Mouse (Mus musculus): ENCODE measurements around the gene Wnt10b.
"Not testable (repeated sequence)": the region's sequence is repeated elsewhere in the genome, so short reads cannot be mapped to it uniquely, and the experiment has no call there.

Gene Wnt10b

DNA sequence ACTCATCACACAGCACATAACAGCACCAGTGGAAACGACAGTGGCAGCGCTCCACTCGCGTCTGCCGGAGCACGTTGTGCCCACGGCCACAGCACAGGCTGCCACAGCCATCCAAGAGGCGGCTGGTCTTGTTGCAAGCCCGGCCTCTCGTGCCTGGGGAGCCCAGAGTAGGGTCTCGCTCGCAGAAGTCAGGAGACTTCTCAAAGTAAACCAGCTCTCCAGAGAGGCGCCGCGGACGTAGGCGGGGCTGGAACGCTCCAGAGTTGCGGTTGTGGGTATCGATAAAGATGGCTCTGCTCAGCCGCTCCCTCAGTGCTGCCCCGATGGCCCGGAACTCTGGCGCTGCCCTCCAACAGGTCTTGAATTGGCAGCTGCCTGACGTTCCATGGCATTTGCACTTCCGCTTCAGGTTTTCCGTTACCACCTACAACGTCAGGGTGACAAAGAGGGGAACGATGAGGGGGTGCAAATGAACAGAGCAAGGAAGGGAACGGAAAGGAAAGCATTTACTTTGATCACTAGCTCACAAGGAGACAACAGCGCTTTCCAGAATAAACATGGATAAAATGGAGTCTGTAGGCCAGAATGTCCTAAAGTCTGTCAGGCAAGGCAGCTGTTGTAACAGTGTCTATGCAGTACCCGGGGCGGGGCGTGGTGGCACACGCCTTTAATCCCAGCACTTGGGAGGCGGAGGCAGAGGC lies 5.3 kb downstream of the Wnt10b start:
- DNase-seq (ENCODE audit: low spot score in 2 of 2) = no peak

DNA sequence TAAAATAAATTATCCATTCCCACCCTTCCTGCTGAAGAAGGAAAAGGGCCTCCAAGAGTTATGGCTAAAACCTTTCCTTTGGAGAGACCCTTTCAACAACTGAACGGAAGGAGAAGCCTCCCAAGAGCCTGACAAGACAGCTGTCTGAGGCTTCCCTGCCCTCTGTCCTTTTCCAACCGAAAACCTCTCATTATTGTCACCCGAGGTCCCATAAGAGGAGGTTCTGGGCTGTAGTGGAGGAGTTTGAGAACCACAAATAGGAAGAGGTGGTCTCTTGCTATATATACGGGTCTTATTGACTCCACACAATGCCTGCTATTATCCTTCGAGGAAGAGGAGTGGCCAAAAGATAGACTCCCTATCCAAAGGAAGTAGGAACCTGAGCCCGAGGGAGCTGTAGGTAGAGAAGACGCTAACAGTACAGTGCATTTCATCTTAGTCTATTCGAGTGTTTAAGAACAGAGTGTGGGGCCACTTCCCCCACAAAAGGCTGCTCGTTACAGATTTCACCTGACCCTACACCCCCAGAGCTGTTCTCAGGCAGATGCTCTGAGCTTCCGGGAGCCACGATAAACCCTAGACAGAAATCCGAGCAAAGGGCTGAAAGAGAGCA lies 6.0 kb downstream of the Wnt10b start:
- DNase-seq (ENCODE audit: low spot score in 2 of 2) = no peak

DNA sequence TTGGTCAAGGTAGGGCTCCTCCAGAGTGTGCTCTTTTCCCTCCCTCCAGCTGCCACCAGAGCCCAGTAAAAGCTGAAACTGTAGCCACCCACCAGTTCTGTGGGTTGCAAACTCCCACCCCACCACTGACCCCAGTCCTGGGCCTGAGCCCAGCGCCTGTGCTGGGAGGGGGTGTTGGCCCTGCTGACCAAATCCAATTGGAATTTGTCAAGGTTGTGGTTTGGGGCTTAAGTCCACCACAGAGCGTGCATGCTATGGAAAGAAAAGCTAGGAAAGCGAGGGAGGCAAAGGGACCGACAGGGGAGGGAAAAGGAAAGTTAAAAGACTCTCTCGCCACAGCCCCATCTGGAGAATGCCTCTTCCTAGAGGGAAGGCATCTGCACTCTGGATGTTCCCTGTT lies 9.7 kb downstream of the Wnt10b start:
- no peak for DNase-seq (ENCODE audit: low spot score in 2 of 2)

DNA sequence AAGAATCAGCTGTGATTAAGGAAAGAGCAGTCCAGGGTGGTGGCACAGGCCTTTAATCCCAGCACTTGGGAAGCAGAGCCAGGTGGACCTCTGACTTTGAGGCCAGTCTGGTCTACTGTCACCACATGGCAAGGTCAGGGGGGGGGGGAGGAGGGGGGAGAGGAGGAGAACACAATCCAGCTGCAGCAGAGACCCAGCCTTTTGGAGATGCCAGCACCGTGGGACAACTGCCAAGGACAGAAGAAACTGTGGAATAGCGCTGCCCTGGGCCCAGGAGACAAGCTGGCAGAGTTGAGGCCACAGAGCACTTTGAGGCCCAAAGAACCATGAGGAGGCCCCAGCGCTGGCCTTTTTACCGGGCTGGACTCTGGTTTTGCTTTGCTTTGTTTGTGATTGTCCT lies 12.0 kb downstream of the Wnt10b start:
- DNase-seq (ENCODE audit: low spot score in 2 of 2) = no peak

DNA sequence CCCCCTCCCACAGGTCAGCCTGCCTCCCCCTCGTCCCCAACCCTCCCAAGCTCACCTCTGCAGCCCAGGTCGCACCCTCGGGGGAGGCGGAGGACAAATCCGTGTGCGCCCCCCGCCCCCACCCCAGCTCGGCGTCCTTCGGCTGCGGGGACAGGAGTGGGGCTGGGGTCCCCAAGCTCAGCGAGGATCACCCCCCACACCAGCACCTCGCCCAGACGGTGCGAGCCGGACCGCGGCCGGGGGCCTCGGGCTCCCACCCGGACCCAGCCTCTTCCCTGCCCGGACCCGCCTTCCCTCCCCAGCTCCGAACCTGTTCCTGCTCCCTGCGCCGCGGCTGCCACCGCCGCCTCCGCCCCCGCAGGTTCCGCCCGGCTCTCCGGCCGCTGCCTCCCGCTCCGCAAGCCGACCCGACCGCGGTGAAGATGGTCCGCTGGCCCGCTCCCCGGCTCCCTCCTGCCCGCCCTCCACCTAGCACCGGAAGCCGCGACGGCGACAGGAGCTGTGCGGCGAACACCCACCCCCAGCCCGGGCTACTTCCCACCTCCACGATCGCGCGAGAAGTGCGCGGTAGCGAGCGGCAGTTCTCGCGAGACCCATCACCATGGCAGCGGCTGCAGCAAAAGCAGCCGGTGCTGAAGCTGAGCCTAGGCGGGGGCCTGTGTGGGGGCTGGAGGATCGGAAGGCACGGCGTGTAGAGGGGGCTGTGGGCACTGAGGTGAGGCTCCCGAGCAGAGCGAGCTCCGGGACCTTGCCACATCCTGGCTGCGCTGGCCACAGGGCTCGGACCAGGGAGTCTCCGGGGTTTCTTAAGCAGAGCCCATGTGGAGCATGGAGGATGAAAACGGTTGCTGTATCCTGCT lies 15.1 kb downstream of the Wnt10b start, which contains the start of gene Arf3:
Gene Arf3, minus strand, starts transcription at position 545 of the 860 bp plus-strand sequence.
- DNase-seq (ENCODE audit: low spot score in 2 of 2) = peak; percentile 93 to 98

DNA sequence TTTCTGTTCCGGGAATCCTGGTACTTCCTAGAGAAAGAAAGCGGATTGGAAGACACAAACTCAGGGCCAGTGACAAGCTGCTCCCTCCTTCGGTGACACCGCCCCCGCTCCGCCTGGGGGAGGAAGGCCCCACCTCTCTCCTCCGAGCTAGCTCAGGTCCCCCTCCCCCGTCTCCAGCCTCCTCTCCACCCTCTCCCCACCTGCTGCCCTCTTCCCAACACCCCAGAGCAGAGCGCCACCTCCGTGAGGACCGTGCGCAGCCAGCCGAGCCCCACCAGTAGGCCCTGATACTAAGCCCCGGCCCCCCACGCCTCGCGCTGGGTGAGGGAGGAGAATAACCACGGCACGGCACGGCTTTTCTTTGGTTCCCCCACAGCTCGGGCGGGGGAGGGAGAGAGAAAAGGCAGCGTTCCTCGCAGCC lies 15.7 kb downstream of the Wnt10b start:
- peak; percentile 81 to 83 for DNase-seq (ENCODE audit: low spot score in 2 of 2)

DNA sequence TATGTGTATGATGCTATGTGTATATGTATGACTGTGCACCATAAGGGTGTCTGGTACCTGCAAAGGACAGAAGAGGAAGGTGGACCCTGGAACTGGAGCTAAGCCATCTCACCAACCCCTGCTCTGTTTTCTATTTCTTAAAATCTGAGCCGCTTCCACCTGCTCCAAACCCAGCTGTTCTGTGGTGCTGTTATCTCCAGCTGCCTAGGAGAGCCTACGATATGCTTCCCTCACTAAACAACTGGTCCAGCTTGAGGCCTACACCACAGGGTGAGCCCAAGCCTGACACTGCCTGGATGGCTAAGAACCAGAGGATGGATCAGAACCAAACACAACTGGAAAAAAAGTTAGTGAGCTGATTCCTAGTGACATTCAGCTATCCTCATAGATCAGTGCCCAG lies 23.8 kb downstream of the Wnt10b start:
- DNase-seq (ENCODE audit: low spot score in 2 of 2) = no peak

DNA sequence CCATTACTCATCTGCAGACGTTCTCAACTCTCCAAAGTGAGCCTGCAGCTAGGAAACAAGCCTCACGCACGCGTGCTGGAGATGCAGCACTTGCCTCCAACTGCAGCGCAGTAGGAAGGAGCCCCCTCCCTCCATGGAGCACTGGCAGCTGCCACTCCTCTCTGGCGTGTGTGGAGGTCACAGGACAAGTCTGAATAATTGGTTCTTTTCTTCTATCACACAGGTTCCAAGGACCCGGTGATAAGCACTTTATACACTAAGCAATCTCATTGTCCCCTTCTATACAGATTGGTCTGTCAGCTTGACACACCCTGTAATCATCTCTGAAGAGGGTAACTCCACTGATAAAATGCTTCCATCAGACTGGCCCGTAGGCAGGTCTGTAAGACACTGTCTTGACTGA lies 24.9 kb downstream of the Wnt10b start:
- DNase-seq (ENCODE audit: low spot score in 2 of 2) = no peak

DNA sequence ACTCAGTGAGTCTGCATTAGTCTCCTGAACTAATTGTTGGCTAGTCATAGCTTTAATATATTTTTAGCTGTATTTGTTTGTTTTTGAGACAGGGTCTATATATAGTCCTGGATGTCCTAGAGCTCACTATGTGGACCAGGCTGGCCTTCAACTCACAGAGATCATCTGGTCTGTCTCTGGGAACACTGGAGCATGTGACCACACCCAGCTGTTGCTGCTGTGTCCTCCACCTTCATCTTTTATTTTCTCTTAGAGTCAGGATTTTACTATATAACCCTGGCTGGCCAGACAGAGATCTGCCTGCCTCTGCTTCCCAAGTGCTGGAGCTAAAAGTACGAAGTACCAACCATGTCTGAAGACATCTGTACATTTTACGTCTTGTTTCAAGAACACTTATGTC lies 28.9 kb downstream of the Wnt10b start:
- DNase-seq (ENCODE audit: low spot score in 2 of 2) = no peak

DNA sequence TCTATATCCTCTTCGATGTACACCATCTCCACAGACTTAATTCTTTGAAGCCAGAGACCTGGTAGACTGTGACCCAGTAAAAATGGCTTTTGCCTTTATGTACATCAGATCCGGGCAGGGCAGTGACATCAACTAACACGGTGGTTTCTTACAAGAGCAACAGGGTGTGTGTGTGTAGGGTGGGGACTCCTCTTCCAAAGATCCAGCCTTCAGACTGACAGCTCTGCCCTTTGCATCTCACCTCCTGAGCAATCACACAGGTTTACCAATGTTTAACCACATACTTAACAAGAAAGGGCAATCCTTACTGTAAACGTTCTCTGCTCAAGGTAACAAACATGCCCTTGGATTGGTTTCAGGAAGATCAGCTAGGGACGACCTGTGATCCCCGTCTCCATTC lies 30.7 kb downstream of the Wnt10b start:
- no peak for DNase-seq (ENCODE audit: low spot score in 2 of 2)

DNA sequence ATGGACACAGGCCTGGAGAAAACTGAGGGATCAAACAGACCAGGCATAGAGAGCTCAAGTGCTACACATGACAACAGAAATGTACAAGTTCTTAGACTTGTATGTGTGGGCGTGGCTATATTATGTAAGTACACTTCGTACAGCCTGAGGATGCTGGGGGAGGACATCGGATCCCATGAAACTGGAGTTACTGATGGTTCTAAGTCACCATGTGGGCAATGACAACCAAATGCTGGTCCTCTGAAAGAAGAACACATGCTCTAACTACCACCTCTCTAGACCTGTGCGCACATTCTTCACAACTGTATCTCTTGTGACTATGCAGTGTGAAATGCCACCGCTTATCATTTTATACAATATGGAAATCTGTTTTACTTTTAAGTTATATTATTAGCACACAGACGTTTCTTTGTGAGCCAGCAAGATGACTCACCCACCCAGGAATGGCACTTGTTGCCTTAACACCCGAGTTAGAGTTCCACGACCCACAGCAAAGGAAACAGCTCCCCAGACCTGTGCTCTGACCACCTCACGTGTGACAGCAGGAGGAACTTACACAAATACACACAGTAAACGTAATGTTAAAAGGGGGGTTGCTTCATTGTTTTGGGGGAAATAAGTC lies 31.5 kb downstream of the Wnt10b start:
- no peak for DNase-seq (ENCODE audit: low spot score in 2 of 2)

DNA sequence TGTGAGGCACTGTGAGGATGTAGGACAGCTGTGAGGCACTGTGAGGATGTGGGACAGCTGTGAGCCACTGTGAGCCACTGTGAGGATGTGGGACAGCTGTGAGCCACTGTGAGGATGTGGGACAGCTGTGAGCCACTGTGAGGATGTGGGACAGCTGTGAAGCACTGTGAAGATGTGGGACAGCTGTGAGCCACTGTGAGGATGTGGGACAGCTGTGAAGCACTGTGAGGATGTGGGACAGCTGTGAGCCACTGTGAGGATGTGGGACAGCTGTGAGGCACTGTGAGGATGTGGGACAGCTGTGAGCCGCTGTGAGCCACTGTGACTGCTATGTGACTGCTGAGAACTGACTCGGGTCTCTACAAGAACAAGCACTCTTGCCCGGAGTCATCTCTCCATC lies 34.1 kb downstream of the Wnt10b start:
- DNase-seq (ENCODE audit: low spot score in 2 of 2) = not testable (repeated sequence)

DNA sequence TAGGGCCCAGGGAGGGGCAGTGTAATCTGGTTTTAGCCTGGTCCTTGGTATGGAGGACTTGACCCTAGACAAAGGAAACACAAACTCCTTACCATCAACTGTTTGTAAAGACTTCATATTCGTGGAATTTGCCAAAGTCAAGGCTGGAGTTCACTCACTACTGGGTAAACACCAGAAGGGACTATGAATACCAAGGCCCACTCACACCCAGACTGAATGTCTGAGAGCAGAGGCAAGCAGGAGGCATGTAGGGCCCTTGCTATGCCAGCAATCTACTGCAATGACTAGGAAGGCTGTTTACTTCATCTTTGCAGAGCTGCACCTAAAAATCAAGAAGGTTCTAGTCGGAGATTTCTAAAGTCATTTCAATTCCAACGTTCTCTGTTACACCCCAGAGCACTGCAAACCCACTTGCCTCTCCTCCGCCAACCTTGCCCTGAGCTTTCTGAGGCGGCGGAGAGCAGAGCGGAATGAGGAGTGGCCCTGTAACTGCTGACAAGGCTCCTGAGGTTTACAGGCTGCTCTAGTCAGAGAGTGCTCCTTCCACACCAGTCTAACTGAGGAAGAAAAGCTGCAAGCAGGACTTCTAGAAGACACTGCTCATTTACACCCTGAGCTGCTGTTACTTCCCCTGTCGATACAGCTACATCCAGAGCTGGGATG lies 35.1 kb downstream of the Wnt10b start:
- DNase-seq (ENCODE audit: low spot score in 2 of 2) = no peak

DNA sequence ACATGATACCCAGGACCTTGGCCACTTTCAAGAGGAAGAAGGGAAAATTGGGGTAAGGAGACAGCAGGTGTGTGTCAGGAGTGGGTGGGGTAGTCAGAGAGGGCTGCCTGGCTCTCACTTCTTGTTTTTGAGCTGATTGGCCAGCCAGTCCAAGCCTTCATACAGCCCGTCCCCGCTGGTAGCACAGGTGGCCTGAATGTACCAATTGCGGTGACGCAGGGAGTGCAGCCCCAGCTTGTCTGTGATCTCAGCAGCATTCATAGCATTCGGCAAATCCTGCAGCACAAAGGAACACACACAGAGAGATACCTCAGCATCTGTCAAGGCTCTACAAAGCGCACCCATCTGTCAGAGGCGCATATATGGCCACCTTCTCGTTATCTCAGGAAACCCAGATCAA lies 37.7 kb downstream of the Wnt10b start:
- DNase-seq (ENCODE audit: low spot score in 2 of 2) = no peak

DNA sequence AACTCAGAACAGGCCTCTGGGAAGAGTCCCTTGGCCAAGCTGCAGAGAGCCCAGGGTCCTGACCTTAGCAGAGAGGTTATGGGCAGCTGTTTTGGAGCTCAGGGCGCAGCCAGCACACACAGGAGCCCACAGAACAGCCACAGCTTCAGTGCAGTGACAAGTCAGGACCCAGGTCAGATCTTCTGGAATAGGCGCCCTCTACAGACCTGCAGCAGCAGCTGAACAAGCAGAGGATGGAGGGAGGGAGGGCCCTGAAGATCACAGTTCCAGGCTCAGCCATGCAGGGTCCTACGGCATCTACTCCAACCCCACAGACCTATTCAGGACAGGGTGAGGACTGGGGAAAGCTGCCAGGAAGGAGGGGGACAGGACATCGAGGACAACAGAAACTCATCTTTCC lies 39.2 kb downstream of the Wnt10b start:
- DNase-seq (ENCODE audit: low spot score in 2 of 2) = no peak

DNA sequence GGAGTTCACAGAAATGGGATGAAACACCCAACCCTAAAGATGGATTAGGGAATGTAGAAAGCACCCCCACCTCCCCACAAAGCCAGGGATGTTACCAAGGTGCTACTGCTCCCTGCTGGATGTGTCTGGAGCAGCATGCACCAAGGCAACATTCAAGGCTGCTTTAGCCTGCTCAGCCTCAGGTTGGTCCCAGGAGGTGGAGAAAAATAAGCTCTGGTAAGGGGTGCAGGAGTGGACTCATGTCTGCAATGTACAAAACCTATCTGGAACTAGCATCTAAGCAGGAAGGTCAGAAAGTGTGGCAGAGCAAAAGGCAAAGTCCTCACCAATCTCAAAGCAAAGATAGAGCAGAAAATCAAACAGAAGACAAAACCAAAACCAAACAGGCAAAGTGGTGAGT lies 40.1 kb downstream of the Wnt10b start:
- peak in 1 of 2 experiments; percentile 42 for DNase-seq (ENCODE audit: low spot score in 2 of 2)

DNA sequence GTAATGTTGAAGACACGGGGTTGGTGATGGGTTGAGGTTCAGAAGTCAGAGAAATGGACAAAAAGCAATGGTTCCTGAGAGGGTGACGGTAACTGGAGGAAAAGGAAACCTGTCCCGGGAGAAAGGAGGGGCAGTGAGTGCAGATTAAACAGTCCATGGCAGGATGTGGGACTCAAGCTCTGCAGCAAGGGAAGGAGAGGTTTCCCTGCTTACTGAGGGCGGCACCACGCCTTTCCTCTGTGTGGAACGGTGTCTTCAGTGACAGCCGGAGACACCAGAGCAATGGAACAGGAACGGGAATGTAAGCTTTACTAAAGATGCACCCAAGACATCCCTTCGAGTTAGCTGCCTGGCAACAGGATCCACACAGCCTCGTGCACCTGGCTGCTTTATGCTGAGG lies 41.4 kb downstream of the Wnt10b start:
- DNase-seq (ENCODE audit: low spot score in 2 of 2) = no peak

DNA sequence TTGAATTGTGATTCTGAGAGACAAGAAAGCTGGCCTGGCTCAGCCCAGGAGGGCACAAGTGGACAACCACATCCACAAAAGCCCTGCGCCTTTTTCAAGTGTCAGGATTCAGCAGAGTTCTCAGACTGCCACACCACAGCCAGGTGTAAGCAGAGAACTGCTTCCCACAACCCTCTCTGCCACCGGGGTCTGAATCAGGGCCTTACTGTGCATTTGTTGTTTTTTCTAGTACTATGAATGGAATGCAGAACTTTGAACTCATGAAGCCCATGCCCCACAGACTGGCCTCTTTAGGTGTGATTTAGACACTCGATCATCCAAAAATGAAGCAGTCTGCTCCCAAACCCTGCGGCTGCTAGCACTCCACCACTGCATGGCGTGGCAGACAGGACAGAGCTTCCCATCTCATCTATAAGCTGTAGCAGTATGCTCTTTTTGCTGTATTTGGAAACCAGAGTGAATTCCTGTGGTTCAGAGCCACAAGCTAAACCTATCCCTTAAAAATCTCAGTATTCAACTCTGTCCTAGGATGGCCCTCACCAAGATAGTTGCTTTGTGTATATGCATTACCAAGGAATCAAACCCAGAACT lies 43.9 kb downstream of the Wnt10b start:
- DNase-seq (ENCODE audit: low spot score in 2 of 2) = no peak

DNA sequence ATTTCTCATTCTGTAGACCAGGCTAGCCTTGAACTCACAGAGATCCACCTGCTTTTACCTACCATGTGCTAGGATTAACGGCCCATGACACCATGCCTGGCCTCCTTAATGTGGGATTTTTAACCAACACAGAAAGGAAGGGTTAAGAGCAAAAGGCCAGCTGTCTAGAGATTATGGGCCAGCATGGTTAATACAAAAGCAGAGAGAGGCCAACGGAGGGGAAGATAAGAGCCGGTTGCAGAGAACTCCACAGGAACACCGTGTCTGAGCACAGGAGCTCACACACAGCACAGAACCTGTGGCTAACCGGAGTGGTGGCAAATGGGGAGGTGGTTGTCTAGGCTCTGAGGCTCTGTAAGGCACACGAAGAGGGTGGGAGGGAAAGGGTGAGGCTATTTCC lies 44.6 kb downstream of the Wnt10b start:
- DNase-seq (ENCODE audit: low spot score in 2 of 2) = no peak

DNA sequence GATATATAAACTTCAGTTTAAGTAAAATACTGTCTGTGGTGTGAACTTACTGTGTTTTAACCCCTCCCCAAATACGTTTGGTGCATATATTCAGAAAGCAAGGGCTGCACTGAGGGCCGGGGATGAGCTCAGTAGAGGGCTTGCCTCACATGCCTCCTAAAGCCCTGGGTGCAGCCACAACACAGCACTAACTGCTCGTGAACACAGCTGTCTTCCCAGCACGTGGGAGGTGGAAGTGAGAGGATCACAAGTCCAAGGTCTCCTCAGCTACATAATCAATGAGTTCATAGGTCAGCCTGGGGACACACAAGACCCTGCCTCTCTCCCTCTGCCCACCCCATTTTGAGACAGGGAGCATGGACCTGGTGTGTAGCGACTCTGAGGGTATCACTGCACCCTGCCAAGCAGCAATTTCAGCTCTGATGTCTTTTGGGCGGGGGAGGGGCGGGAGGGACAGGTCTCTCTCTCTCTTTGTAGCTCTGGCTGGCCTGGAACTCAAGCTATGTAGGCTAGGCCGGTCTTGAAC lies 45.9 kb downstream of the Wnt10b start:
- no peak for DNase-seq (ENCODE audit: low spot score in 2 of 2)

DNA sequence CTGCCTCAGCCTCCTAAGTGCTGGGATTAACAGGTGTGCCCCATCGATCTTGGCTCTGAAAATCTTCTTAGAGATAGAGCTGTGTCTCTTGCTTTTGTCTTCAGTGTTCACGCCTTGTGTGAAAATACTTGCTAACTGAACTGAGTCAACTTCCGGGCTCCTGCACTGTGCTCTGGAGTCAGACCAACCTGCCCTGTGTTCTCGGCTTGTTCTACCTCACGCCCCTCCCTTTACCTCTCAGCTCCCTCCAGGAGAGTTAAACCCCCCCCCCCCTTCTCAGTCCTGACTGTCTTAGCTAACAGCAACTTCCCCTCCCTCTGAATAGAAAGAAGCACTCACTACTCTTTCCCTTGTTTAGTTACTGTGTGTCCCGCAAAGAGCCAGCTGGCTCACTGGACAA lies 47.2 kb downstream of the Wnt10b start:
- DNase-seq (ENCODE audit: low spot score in 2 of 2) = no peak
